Mouse (Mus musculus) embryonic stem cell, embryonic (primary cell): ENCODE measurements at regions not wholly inside any gene's neighbourhood (a gene's known extent, or its start where the extent isn't known, plus 50 kb on each side); places are given as distances from the start of the nearest gene placed in this dataset.

Experiments used
- CTCF ChIA-PET, 4 experiments: fragments of 300-600 bp in 2 of 4; fragments of 350-600 bp in 2 of 4; sonication (Branson Sonifier 250); formaldehyde crosslinking; loops; one replicate each; lab custom pipeline; 2022; ENCODE audit warnings: inconsistent platforms in 2 of 4; lab: Charles Lee
- POLR2A ChIA-PET, 4 experiments: fragments of 300-600 bp in 2 of 4; fragments of 350-600 bp in 2 of 4; sonication (Branson Sonifier 250); formaldehyde crosslinking; loops; one replicate each; lab custom pipeline; 2022; ENCODE audit warnings: antibody characterized with exemption in 4 of 4, inconsistent platforms in 1 of 4; lab: Charles Lee

- ChIA-PET CTCF (no interaction called here), POLR2A (interaction anchor here in 1 of 4 experiments (0.7 kb wide), 1 partner anchor 40 kb away, joined by 3 read pairs; no protein-coding TSS in a partner anchor)
Observed at GRCm38 (mm10) chr8:98651010-98651409, 765.3 kb downstream of the Cdh8 start.

- ChIA-PET CTCF (no interaction called here), POLR2A (no interaction called here)
Observed at GRCm38 (mm10) chr8:98628151-98628550, 788.1 kb downstream of the Cdh8 start.

GRCm38 (mm10) chr8:98613834-98614428, 802.3 kb downstream of the Cdh8 start:
- ChIA-PET CTCF (no interaction called here), POLR2A (no interaction called here)

GRCm38 (mm10) chr8:98572597-98573514, 843.4 kb downstream of the Cdh8 start:
- CTCF ChIA-PET: interaction anchor here in 1 of 4 experiments (0.6 kb wide), 1 partner anchor 57 kb away, joined by 3 read pairs; no protein-coding TSS in a partner anchor
- POLR2A ChIA-PET: no interaction called here

GRCm38 (mm10) chr8:98566661-98567060, 849.6 kb downstream of the Cdh8 start:
- ChIA-PET CTCF (no interaction called here), POLR2A (no interaction called here)

GRCm38 (mm10) chr8:98518459-98518858, 897.8 kb downstream of the Cdh8 start:
- POLR2A ChIA-PET: no interaction called here

GRCm38 (mm10) chr8:98515246-98515645, 901.0 kb downstream of the Cdh8 start:
- ChIA-PET CTCF (no interaction called here), POLR2A (interaction anchor here in 2 of 4 experiments (0.6 kb wide), 2 partner anchors 281 to 438 kb away, joined by 3 to 13 read pairs; no protein-coding TSS in a partner anchor)

More at GRCm38 (mm10) chr8:98518459-98518858, 897.8 kb downstream of the Cdh8 start:
- CTCF ChIA-PET: no interaction called here

- CTCF ChIA-PET: no interaction called here
- POLR2A ChIA-PET: no interaction called here
Observed at GRCm38 (mm10) chr8:98496793-98497192, 919.5 kb downstream of the Cdh8 start.

- ChIA-PET POLR2A (no interaction called here), CTCF (no interaction called here)
Observed at GRCm38 (mm10) chr8:98463375-98464030, 952.8 kb downstream of the Cdh8 start.

- POLR2A ChIA-PET: no interaction called here
- CTCF ChIA-PET: no interaction called here
Observed at GRCm38 (mm10) chr8:98455539-98455938, 960.7 kb downstream of the Cdh8 start.
